Mouse (Mus musculus): ENCODE measurements around the gene Tbc1d30. TPM values are rescaled to one million over a fixed set of nuclear protein-coding genes. Genes with fewer than 3 reads are reported as not detected.
A peak's percentile ranks its signal among the peaks of the same experiment; 100 is the strongest.

Gene Tbc1d30
- polyA plus RNA-seq, 1 experiment = not detected

GRCm38 (mm10) chr10:121280943-121281342 lies 70.1 kb downstream of the Tbc1d30 start:
- Histone ChIP-seq H3K4me3 (replicated peaks) (no peak overlapping the region), H3K36me3 (replicated peaks; ENCODE audit: low read length) (no peaks in the 10 kb centered on the region), H3K27me3 (replicated peaks) (peaks cover 18% of the 10 kb centered on the region), H3K4me1 (no peaks in the 10 kb centered on the region), H3K9me3 (no peaks in the 10 kb centered on the region)
- no peak for TF ChIP-seq GATA1 (IDR thresholded peaks at IDR 0.05; ENCODE audit: borderline replicate concordance, low read length)
- TF ChIP-seq FLI1 (IDR thresholded peaks at IDR 0.05; ENCODE audit: low read length) = no peak

- peaks cover 9% of the 10 kb centered on the region for H3K4me1 ChIP-seq
- H3K4me3 ChIP-seq (replicated peaks) = no peak overlapping the region
- peaks cover 4% of the 10 kb centered on the region for H3K36me3 ChIP-seq (replicated peaks; ENCODE audit: low read length)
- H3K27me3 ChIP-seq (replicated peaks) = no peaks in the 10 kb centered on the region
- H3K9me3 ChIP-seq = peaks cover 9% of the 10 kb centered on the region
- TF ChIP-seq FLI1 (IDR thresholded peaks at IDR 0.05; ENCODE audit: low read length) (no peak), GATA1 (IDR thresholded peaks at IDR 0.05; ENCODE audit: borderline replicate concordance, low read length) (no peak)
Measured at GRCm38 (mm10) chr10:121277022-121277471, 74.0 kb downstream of the Tbc1d30 start.

- no peak for TF ChIP-seq GATA1 (IDR thresholded peaks at IDR 0.05; ENCODE audit: borderline replicate concordance, low read length)
- TF ChIP-seq FLI1 (IDR thresholded peaks at IDR 0.05; ENCODE audit: low read length) = no peak
- H3K9me3 ChIP-seq = peaks cover 17% of the 10 kb centered on the region
- H3K4me1 ChIP-seq = peaks cover 9% of the 10 kb centered on the region
- H3K4me3 ChIP-seq (replicated peaks) = no peak overlapping the region
- peaks cover 4% of the 10 kb centered on the region for H3K36me3 ChIP-seq (replicated peaks; ENCODE audit: low read length)
- H3K27me3 ChIP-seq (replicated peaks) = no peaks in the 10 kb centered on the region
Measured at GRCm38 (mm10) chr10:121274964-121275363, 76.1 kb downstream of the Tbc1d30 start.

- H3K27me3 ChIP-seq (replicated peaks) = peaks cover 4% of the 10 kb centered on the region
- peaks cover 49% of the 10 kb centered on the region for H3K9me3 ChIP-seq
- peaks cover 21% of the 10 kb centered on the region for H3K4me1 ChIP-seq
- H3K4me3 ChIP-seq (replicated peaks) = no peak overlapping the region
- H3K36me3 ChIP-seq (replicated peaks; ENCODE audit: low read length) = peaks cover 13% of the 10 kb centered on the region
- no peak for TF ChIP-seq FLI1 (IDR thresholded peaks at IDR 0.05; ENCODE audit: low read length)
- TF ChIP-seq GATA1 (IDR thresholded peaks at IDR 0.05; ENCODE audit: borderline replicate concordance, low read length) = no peak
Measured at GRCm38 (mm10) chr10:121271002-121271401, 80.1 kb downstream of the Tbc1d30 start.

- H3K36me3 ChIP-seq (replicated peaks; ENCODE audit: low read length) = peaks cover 10% of the 10 kb centered on the region
Measured at GRCm38 (mm10) chr10:121268771-121269170, 82.3 kb downstream of the Tbc1d30 start.

GRCm38 (mm10) chr10:121264204-121264575 lies 86.9 kb downstream of the Tbc1d30 start:
- peaks cover 34% of the 10 kb centered on the region for H3K4me1 ChIP-seq
- peaks cover 31% of the 10 kb centered on the region for H3K9me3 ChIP-seq
- peaks cover 10% of the 10 kb centered on the region for H3K36me3 ChIP-seq (replicated peaks; ENCODE audit: low read length)
- TF ChIP-seq GATA1 (IDR thresholded peaks at IDR 0.05; ENCODE audit: borderline replicate concordance, low read length) (no peak), FLI1 (IDR thresholded peaks at IDR 0.05; ENCODE audit: low read length) (no peak)
- peaks cover 6% of the 10 kb centered on the region for H3K27me3 ChIP-seq (replicated peaks)
- H3K4me3 ChIP-seq (replicated peaks) = no peak overlapping the region

More at GRCm38 (mm10) chr10:121268771-121269170, 82.3 kb downstream of the Tbc1d30 start:
- TF ChIP-seq FLI1 (IDR thresholded peaks at IDR 0.05; ENCODE audit: low read length) (no peak), GATA1 (IDR thresholded peaks at IDR 0.05; ENCODE audit: borderline replicate concordance, low read length) (no peak)
- Histone ChIP-seq H3K4me1 (peaks cover 34% of the 10 kb centered on the region), H3K4me3 (replicated peaks) (peak overlapping the region; percentile 38), H3K9me3 (peaks cover 42% of the 10 kb centered on the region), H3K27me3 (replicated peaks) (peaks cover 4% of the 10 kb centered on the region)

GRCm38 (mm10) chr10:121263520-121264203 lies 87.4 kb downstream of the Tbc1d30 start:
- TF ChIP-seq GATA1 (IDR thresholded peaks at IDR 0.05; ENCODE audit: borderline replicate concordance, low read length) = no peak
- TF ChIP-seq FLI1 (IDR thresholded peaks at IDR 0.05; ENCODE audit: low read length) = no peak
- no peak overlapping the region for H3K4me3 ChIP-seq (replicated peaks)
- peaks cover 29% of the 10 kb centered on the region for H3K9me3 ChIP-seq
- H3K27me3 ChIP-seq (replicated peaks) = peaks cover 7% of the 10 kb centered on the region
- H3K4me1 ChIP-seq = peaks cover 29% of the 10 kb centered on the region
- peaks cover 10% of the 10 kb centered on the region for H3K36me3 ChIP-seq (replicated peaks; ENCODE audit: low read length)

GRCm38 (mm10) chr10:121262206-121262605 lies 88.9 kb downstream of the Tbc1d30 start:
- Histone ChIP-seq H3K36me3 (replicated peaks; ENCODE audit: low read length) (peaks cover 4% of the 10 kb centered on the region), H3K9me3 (peaks cover 16% of the 10 kb centered on the region), H3K4me3 (replicated peaks) (no peak overlapping the region), H3K4me1 (peaks cover 29% of the 10 kb centered on the region), H3K27me3 (replicated peaks) (peaks cover 12% of the 10 kb centered on the region)
- TF ChIP-seq GATA1 (IDR thresholded peaks at IDR 0.05; ENCODE audit: borderline replicate concordance, low read length) (no peak), FLI1 (IDR thresholded peaks at IDR 0.05; ENCODE audit: low read length) (no peak)

- TF ChIP-seq FLI1 (IDR thresholded peaks at IDR 0.05; ENCODE audit: low read length) = no peak
- no peak for TF ChIP-seq GATA1 (IDR thresholded peaks at IDR 0.05; ENCODE audit: borderline replicate concordance, low read length)
- Histone ChIP-seq H3K4me1 (peaks cover 32% of the 10 kb centered on the region), H3K27me3 (replicated peaks) (peaks cover 14% of the 10 kb centered on the region), H3K9me3 (peaks cover 8% of the 10 kb centered on the region), H3K4me3 (replicated peaks) (no peak overlapping the region), H3K36me3 (replicated peaks; ENCODE audit: low read length) (no peaks in the 10 kb centered on the region)
Measured at GRCm38 (mm10) chr10:121261036-121261592, 90.0 kb downstream of the Tbc1d30 start.

- TF ChIP-seq FLI1 (IDR thresholded peaks at IDR 0.05; ENCODE audit: low read length) = no peak
- no peak for TF ChIP-seq GATA1 (IDR thresholded peaks at IDR 0.05; ENCODE audit: borderline replicate concordance, low read length)
- Histone ChIP-seq H3K9me3 (peaks cover 4% of the 10 kb centered on the region), H3K27me3 (replicated peaks) (peaks cover 48% of the 10 kb centered on the region), H3K4me3 (replicated peaks) (peak overlapping the region; percentile 26), H3K36me3 (replicated peaks; ENCODE audit: low read length) (no peaks in the 10 kb centered on the region), H3K4me1 (peaks cover 27% of the 10 kb centered on the region)
Measured at GRCm38 (mm10) chr10:121256115-121256825, 94.8 kb downstream of the Tbc1d30 start.
